Mouse (Mus musculus) thymus, postnatal 0 days (tissue): ENCODE data around the gene Sytl2. TPM values are rescaled to one million over a fixed set of nuclear protein-coding genes. Genes with fewer than 3 reads are reported as not detected.

Source experiments
- DNase-seq: peaks from one replicate; pipeline ENCODE4 v3.0.0-alpha.2; 2015; ENCODE audit warnings: low spot score
- polyA plus RNA-seq: library from polyadenylated mRNA; unstranded; fragments of >200 nt; fragmentation: Nextera tagmentation; extraction: Ambion mirVana; gene quantifications from 2 replicates; pipeline ENCODE4 v1.2.1, GENCODE M21; 2015

Gene Sytl2
- polyA plus RNA-seq, 1 experiment from 2014 or later: 6.1 TPM

- no peak for DNase-seq
These were observed 155.5 kb downstream of the Sytl2 start for GRCm38 (mm10) chr7:90457517-90457916.

Other genes starting within 250 kb of the Sytl2 start
- gene Picalm, start 172.0 kb upstream of the Sytl2 start, polyA plus RNA-seq: 29.9 and 38.3 TPM in 2 replicates
- gene Ccdc83, start 36.5 kb upstream of the Sytl2 start, polyA plus RNA-seq: not detected in 2 replicates
- gene Ccdc89, start 124.3 kb downstream of the Sytl2 start, polyA plus RNA-seq: 0.22 and 0.24 TPM in 2 replicates
- 34.7 and 38.5 TPM in 2 replicates for gene Crebzf, start 140.5 kb downstream of the Sytl2 start, polyA plus RNA-seq
- gene Tmem126a, start 155.0 kb downstream of the Sytl2 start, polyA plus RNA-seq: 60.0 and 67.6 TPM in 2 replicates
- gene Tmem126b, start 173.7 kb downstream of the Sytl2 start, polyA plus RNA-seq: 20.7 and 21.0 TPM in 2 replicates
- 11.7 and 13.7 TPM in 2 replicates for gene Dlg2, start 174.4 kb downstream of the Sytl2 start, polyA plus RNA-seq